Mouse (Mus musculus) MEL (cell line): ENCODE results near the gene Dnajc7. TPM values are rescaled to one million over a fixed set of nuclear protein-coding genes. Genes with fewer than 3 reads are reported as not detected.
A peak's percentile ranks its signal among the peaks of the same experiment; 100 is the strongest.

Experiments
- DNase-seq: peaks from one replicate; pipeline ENCODE4 v3.0.0; 2011; ENCODE audit warnings: low read depth, low spot score
- H3K27ac ChIP-seq: 2 replicates; pipeline ENCODE4 v1.5.1; 2012; ENCODE audit warnings: low read depth, mild to moderate bottlenecking, control low read depth, low read length, moderate library complexity; ENCODE audit not compliant: control insufficient read depth
- H3K27me3 ChIP-seq, 2 experiments: fragments of 150-350 bp in 1 of 2; sonication (generic) in 1 of 2; 2 replicates each; pipeline ENCODE4 v1.6.1; 2012; ENCODE audit warnings: low read length in 2 of 2, mild to moderate bottlenecking in 2 of 2, improper control_type of control experiment in 1 of 2, moderate library complexity in 1 of 2; ENCODE audit not compliant: insufficient read depth in 2 of 2, control insufficient read depth in 1 of 2
- H3K36me3 ChIP-seq, 2 experiments: 2 replicates each; pipeline ENCODE4 v1.6.1; 2012 to 2014; ENCODE audit warnings: low read length in 2 of 2, improper control_type of control experiment in 1 of 2, inconsistent platforms in 1 of 2, mild to moderate bottlenecking in 1 of 2; ENCODE audit not compliant: insufficient read depth in 2 of 2, control insufficient read depth in 1 of 2
- H3K4me1 ChIP-seq, 2 experiments: fragments of 150-350 bp in 1 of 2; sonication (generic) in 1 of 2; 2 replicates each; pipeline ENCODE4 v1.6.1; 2012; ENCODE audit warnings: low read length in 2 of 2, improper control_type of control experiment in 1 of 2, mild to moderate bottlenecking in 1 of 2; ENCODE audit not compliant: insufficient read depth in 2 of 2, control insufficient read depth in 1 of 2
- H3K4me3 ChIP-seq, 2 experiments: fragments of 150-350 bp in 1 of 2; sonication (generic) in 1 of 2; 2 replicates each; pipeline ENCODE4 v1.5.1; 2012; ENCODE audit warnings: low read depth in 2 of 2, low read length in 2 of 2, mild to moderate bottlenecking in 2 of 2, moderate library complexity in 2 of 2, control low read depth in 1 of 2, improper control_type of control experiment in 1 of 2; ENCODE audit not compliant: control insufficient read depth in 1 of 2, insufficient read depth in 1 of 2
- H3K79me2 ChIP-seq: 2 replicates; pipeline ENCODE4 v1.6.1; 2012; ENCODE audit warnings: mild to moderate bottlenecking, low read length, moderate library complexity; ENCODE audit not compliant: control insufficient read depth, poor library complexity, insufficient read depth
- H3K9ac ChIP-seq: 2 replicates; pipeline ENCODE4 v1.6.1; 2012; ENCODE audit warnings: low read depth, mild to moderate bottlenecking, control low read depth, low read length, moderate library complexity; ENCODE audit not compliant: control insufficient read depth, poor library complexity, severe bottlenecking
- H3K9me3 ChIP-seq: fragments of 150-350 bp; sonication (generic); replicated peaks from 2 replicates; pipeline ENCODE4 v1.6.1; 2012; ENCODE audit warnings: mild to moderate bottlenecking, low read length, improper control_type of control experiment, moderate library complexity; ENCODE audit not compliant: insufficient read depth
- BHLHE40 ChIP-seq: IDR thresholded peaks from 2 replicates; pipeline ENCODE4 v1.6.1; 2012; ENCODE audit warnings: low read depth, mild to moderate bottlenecking, inconsistent platforms, low read length, improper control_type of control experiment, borderline replicate concordance
- CHD1 ChIP-seq: IDR thresholded peaks from 2 replicates; pipeline ENCODE4 v1.6.1; 2012; ENCODE audit warnings: low read depth, mild to moderate bottlenecking, inconsistent platforms, low read length, improper control_type of control experiment
- CHD2 ChIP-seq: IDR thresholded peaks from 2 replicates; pipeline ENCODE4 v1.6.1; 2011; ENCODE audit warnings: low read length, improper control_type of control experiment
- CTCF ChIP-seq, 3 experiments: IDR thresholded peaks in 2 of 3; conservative IDR thresholded peaks in 1 of 3; 2 replicates each; pipeline ENCODE4 v1.5.1; 2011 to 2012; ENCODE audit warnings: low read length in 3 of 3, low read depth in 2 of 3, mild to moderate bottlenecking in 2 of 3, improper control_type of control experiment in 1 of 3, inconsistent platforms in 1 of 3, mixed read lengths in 1 of 3, moderate library complexity in 1 of 3; ENCODE audit not compliant: control insufficient read depth in 1 of 3, insufficient read depth in 1 of 3, poor library complexity in 1 of 3, severe bottlenecking in 1 of 3
- E2F4 ChIP-seq: IDR thresholded peaks from 2 replicates; pipeline ENCODE4 v1.6.1; 2011; ENCODE audit warnings: low read depth, low read length, improper control_type of control experiment, borderline replicate concordance
- ELF1 ChIP-seq: IDR thresholded peaks from 2 replicates; pipeline ENCODE4 v1.6.1; 2014; ENCODE audit warnings: low read depth, mild to moderate bottlenecking, inconsistent platforms, low read length, improper control_type of control experiment, moderate library complexity
- EP300 ChIP-seq, 2 experiments: IDR thresholded peaks; 2 replicates each; pipeline ENCODE4 v1.6.1; 2011; ENCODE audit warnings: improper control_type of control experiment in 2 of 2, low read length in 2 of 2, low read depth in 1 of 2, mild to moderate bottlenecking in 1 of 2
- GABPA ChIP-seq: IDR thresholded peaks from 2 replicates; pipeline ENCODE4 v1.6.1; 2012; ENCODE audit warnings: low read depth, mild to moderate bottlenecking, inconsistent platforms, low read length, improper control_type of control experiment, moderate library complexity
- GATA1 ChIP-seq: IDR thresholded peaks from 2 replicates; pipeline ENCODE4 v1.6.1; 2011; ENCODE audit warnings: low read depth, low read length, improper control_type of control experiment
- HCFC1 ChIP-seq: IDR thresholded peaks from 2 replicates; pipeline ENCODE4 v1.6.1; 2012; ENCODE audit warnings: low read depth, mild to moderate bottlenecking, inconsistent platforms, low read length, improper control_type of control experiment, moderate library complexity
- JUND ChIP-seq: IDR thresholded peaks from 2 replicates; pipeline ENCODE4 v1.6.1; 2011; ENCODE audit warnings: low read depth, mild to moderate bottlenecking, improper control_type of control experiment, low read length
- KAT2A ChIP-seq: conservative IDR thresholded peaks from 2 replicates; pipeline ENCODE4 v1.6.1; 2012; ENCODE audit warnings: low read depth, low read length, improper control_type of control experiment, inconsistent platforms
- MAFK ChIP-seq: IDR thresholded peaks from 2 replicates; pipeline ENCODE4 v1.6.1; 2011; ENCODE audit warnings: low read depth, mild to moderate bottlenecking, low read length, improper control_type of control experiment, borderline replicate concordance
- MAX ChIP-seq: IDR thresholded peaks from 2 replicates; pipeline ENCODE4 v1.6.1; 2011; ENCODE audit warnings: low read length, improper control_type of control experiment
- MAZ ChIP-seq: IDR thresholded peaks from 2 replicates; pipeline ENCODE4 v1.6.1; 2012; ENCODE audit warnings: low read depth, mild to moderate bottlenecking, inconsistent platforms, low read length, improper control_type of control experiment
- MEF2A ChIP-seq: IDR thresholded peaks from 2 replicates; pipeline ENCODE4 v1.6.1; 2014; ENCODE audit warnings: low read depth, mild to moderate bottlenecking, inconsistent platforms, low read length, improper control_type of control experiment; ENCODE audit not compliant: poor library complexity, insufficient replicate concordance, severe bottlenecking; ENCODE audit errors: extremely low read depth
- MXI1 ChIP-seq: IDR thresholded peaks from 2 replicates; pipeline ENCODE4 v1.6.1; 2011; ENCODE audit warnings: mild to moderate bottlenecking, low read depth, low read length, improper control_type of control experiment
- MYB ChIP-seq: IDR thresholded peaks from 2 replicates; pipeline ENCODE4 v1.6.1; 2011; ENCODE audit warnings: mild to moderate bottlenecking, low read depth, low read length, improper control_type of control experiment
- MYC ChIP-seq: IDR thresholded peaks from 2 replicates; pipeline ENCODE4 v1.6.1; 2011; ENCODE audit warnings: low read depth, mild to moderate bottlenecking, low read length, improper control_type of control experiment, moderate library complexity
- POLR2A ChIP-seq, 2 experiments: IDR thresholded peaks; 2 replicates each; pipeline ENCODE4 v1.6.1; 2011 to 2012; ENCODE audit warnings: low read length in 2 of 2, mild to moderate bottlenecking in 2 of 2, control low read depth in 1 of 2, improper control_type of control experiment in 1 of 2, low read depth in 1 of 2, moderate library complexity in 1 of 2; ENCODE audit not compliant: control insufficient read depth in 1 of 2, insufficient read depth in 1 of 2, poor library complexity in 1 of 2
- POLR2AphosphoS2 ChIP-seq: IDR thresholded peaks from 2 replicates; pipeline ENCODE4 v1.6.1; 2011; ENCODE audit warnings: low read length, improper control_type of control experiment
- POLR2AphosphoS5 ChIP-seq: IDR thresholded peaks from 2 replicates; pipeline ENCODE4 v1.6.1; 2012; ENCODE audit warnings: low read depth, borderline replicate concordance, mild to moderate bottlenecking, inconsistent platforms, low read length, moderate library complexity, mixed read lengths
- RAD21 ChIP-seq: IDR thresholded peaks from 2 replicates; pipeline ENCODE4 v1.6.1; 2011; ENCODE audit warnings: mild to moderate bottlenecking, low read depth, low read length, improper control_type of control experiment
- RCOR1 ChIP-seq: IDR thresholded peaks from 2 replicates; pipeline ENCODE4 v1.6.1; 2012; ENCODE audit warnings: low read depth, mild to moderate bottlenecking, inconsistent platforms, low read length, improper control_type of control experiment
- SIN3A ChIP-seq: IDR thresholded peaks from 2 replicates; pipeline ENCODE4 v1.6.1; 2012; ENCODE audit warnings: low read length, improper control_type of control experiment, inconsistent platforms
- SMC3 ChIP-seq: IDR thresholded peaks from 2 replicates; pipeline ENCODE4 v1.6.1; 2011; ENCODE audit warnings: low read depth, low read length, improper control_type of control experiment
- TAL1 ChIP-seq: IDR thresholded peaks from 2 replicates; pipeline ENCODE4 v1.6.1; 2012; ENCODE audit warnings: mild to moderate bottlenecking, inconsistent platforms, low read length, moderate library complexity, mixed read lengths
- TBP ChIP-seq: IDR thresholded peaks from 2 replicates; pipeline ENCODE4 v1.8.0; 2011; ENCODE audit warnings: low read depth, low read length, improper control_type of control experiment
- TCF12 ChIP-seq: IDR thresholded peaks from 2 replicates; pipeline ENCODE4 v1.6.1; 2014; ENCODE audit warnings: low read depth, mild to moderate bottlenecking, inconsistent platforms, low read length, improper control_type of control experiment, moderate library complexity
- UBTF ChIP-seq: IDR thresholded peaks from 2 replicates; pipeline ENCODE4 v1.6.1; 2012; ENCODE audit warnings: low read depth, mild to moderate bottlenecking, inconsistent platforms, low read length, improper control_type of control experiment, moderate library complexity, borderline replicate concordance; ENCODE audit not compliant: insufficient read depth
- USF1 ChIP-seq: IDR thresholded peaks from 2 replicates; pipeline ENCODE4 v1.6.1; 2014; ENCODE audit warnings: low read depth, mild to moderate bottlenecking, inconsistent platforms, low read length, improper control_type of control experiment, moderate library complexity
- USF2 ChIP-seq, 2 experiments: IDR thresholded peaks; 2 replicates each; pipeline ENCODE4 v1.6.1; 2011 to 2012; ENCODE audit warnings: improper control_type of control experiment in 2 of 2, low read length in 2 of 2, borderline replicate concordance in 1 of 2, inconsistent platforms in 1 of 2, low read depth in 1 of 2, mild to moderate bottlenecking in 1 of 2; ENCODE audit not compliant: insufficient read depth in 1 of 2
- ZC3H11A ChIP-seq: IDR thresholded peaks from 2 replicates; pipeline ENCODE4 v1.6.1; 2012; ENCODE audit warnings: low read depth, mild to moderate bottlenecking, inconsistent platforms, low read length, improper control_type of control experiment
- ZKSCAN1 ChIP-seq: IDR thresholded peaks from 2 replicates; pipeline ENCODE4 v1.6.1; 2012; ENCODE audit warnings: low read depth, mild to moderate bottlenecking, inconsistent platforms, low read length, improper control_type of control experiment, moderate library complexity
- ZMIZ1 ChIP-seq: IDR thresholded peaks from 2 replicates; pipeline ENCODE4 v1.6.1; 2012; ENCODE audit warnings: low read depth, mild to moderate bottlenecking, inconsistent platforms, low read length, improper control_type of control experiment, moderate library complexity
- ZNF384 ChIP-seq: IDR thresholded peaks from 2 replicates; pipeline ENCODE4 v1.6.1; 2012; ENCODE audit warnings: low read depth, mild to moderate bottlenecking, inconsistent platforms, low read length, improper control_type of control experiment
- polyA plus RNA-seq, 2 experiments: library from polyadenylated mRNA; stranded (reverse) in 1 of 2; unstranded in 1 of 2; fragments of >175 nt in 1 of 2; fragments of >200 nt in 1 of 2; gene quantifications; 2 replicates each; pipeline versions ENCODE4 v1.2.1 to v1.2.4; 2012; ENCODE audit warnings: low replicate concordance in 2 of 2, low read depth in 1 of 2; ENCODE audit not compliant: insufficient read length in 2 of 2, insufficient read depth in 1 of 2, missing spikeins in 1 of 2
- total RNA-seq: library from RNA; depleted of rRNA; stranded (reverse); fragments of 300-350 nt; gene quantifications from 2 replicates; pipeline ENCODE4 v1.2.3, GENCODE M21; 2012

Gene Dnajc7
- total and polyA plus RNA-seq, 3 experiments: 230 to 452 (median 346) TPM

- Histone ChIP-seq H3K4me1 (peaks cover 2 to 14% of the 10 kb centered on the region in 2 experiments; a peak in 3 of 4 replicates), H3K9ac (no peak overlapping the region), H3K9me3 (no peaks in the 10 kb centered on the region), H3K79me2 (no peaks in the 10 kb centered on the region; the same call in 1 of the 2 replicates), H3K4me3 (no peak overlapping the region), H3K27ac (no peak overlapping the region), H3K36me3 (peaks cover 0 to 4% of the 10 kb centered on the region in 2 experiments; a peak in 2 of 4 replicates), H3K27me3 (no peaks in the 10 kb centered on the region)
- peak; percentile 86 for DNase-seq
- TF ChIP-seq BHLHE40 (no peak), MYB (no peak), E2F4 (no peak), CHD2 (no peak), RCOR1 (no peak), RAD21 (peak; percentile 97), ELF1 (peak; percentile 59), EP300 (IDR thresholded peaks at IDR 0.05; ENCODE audit: low read depth in 1 of 2, low read length in 2 of 2) (no peak), UBTF (no peak), KAT2A (no peak), GABPA (no peak), JUND (no peak), GATA1 (no peak), POLR2AphosphoS2 (no peak), ZKSCAN1 (no peak), ZC3H11A (peak; percentile 98), MYC (peak; percentile 82), MXI1 (peak; percentile 61; the same call in 1 of the 2 replicates), HCFC1 (peak; percentile 52; the same call in 1 of the 2 replicates), SIN3A (no peak), TCF12 (0 out of 2 replicates have a peak, but pooled peaks have one; percentile 10), POLR2AphosphoS5 (no peak), POLR2A (IDR thresholded peaks at IDR 0.05; ENCODE audit: control insufficient read depth in 1 of 2, insufficient read depth in 1 of 2, low read depth in 1 of 2, low read length in 2 of 2, poor library complexity in 1 of 2) (no peak), MAX (0 out of 2 replicates have a peak, but pooled peaks have one; percentile 5), MAFK (no peak), ZMIZ1 (no peak), CHD1 (no peak), MAZ (peak; percentile 41; the same call in 1 of the 2 replicates), TBP (no peak), USF2 (IDR thresholded peaks at IDR 0.05; ENCODE audit: borderline replicate concordance in 1 of 2, insufficient read depth in 1 of 2, low read depth in 1 of 2, low read length in 2 of 2) (no peak), MEF2A (no peak), CTCF (IDR thresholded peaks at IDR 0.05 in 2 of 3, conservative IDR thresholded peaks at IDR 0.05 in 1 of 3; ENCODE audit: control insufficient read depth in 1 of 3, insufficient read depth in 1 of 3, low read depth in 2 of 3, low read length in 3 of 3, poor library complexity in 1 of 3, severe bottlenecking in 1 of 3) (peak; percentile 81 to 94 (median 91)), ZNF384 (peak; percentile 30; the same call in 1 of the 2 replicates), TAL1 (no peak), USF1 (no peak), SMC3 (peak; percentile 92)
Measured at GRCm38 (mm10) chr11:100570430-100571201, 49.4 kb downstream of the Dnajc7 start.
